Mouse (Mus musculus): ENCODE measurements around the gene Hist1h4i. TPM values are rescaled to one million over a fixed set of nuclear protein-coding genes. Genes with fewer than 3 reads are reported as not detected.

Hist1h4i gene
- polyA plus RNA-seq, 1 experiment from 2014 or later, result 16.9 TPM

Small RNAs within 50 kb of the gene (microRNA-seq; reads per million reads assigned to microRNA genes)
- not detected for gene Gm26300
- not detected for gene Gm44390
- not detected for gene Gm44486

Other genes with a start within 250 kb of the Hist1h4i start
- 12.2 and 15.4 TPM in 2 replicates for gene Hist1h2bq, start 231.2 kb downstream of the Hist1h4i start, polyA plus RNA-seq (2015; fragmentation: Nextera tagmentation; extraction: Ambion mirVana)
- 1.8 TPM in 1 of 2 replicates, not detected in the other for gene Hist1h2ao, start 230.9 kb downstream of the Hist1h4i start, polyA plus RNA-seq (2015; fragmentation: Nextera tagmentation; extraction: Ambion mirVana)
- not detected in 2 replicates for gene Hist1h4m, start 229.6 kb downstream of the Hist1h4i start, polyA plus RNA-seq (2015; fragmentation: Nextera tagmentation; extraction: Ambion mirVana)
- gene Hist1h4n, start 209.2 kb downstream of the Hist1h4i start, polyA plus RNA-seq (2015; fragmentation: Nextera tagmentation; extraction: Ambion mirVana), result 6.1 and 9.4 TPM in 2 replicates
- 1,855 and 2,360 TPM in 2 replicates for gene Hist1h2ap, start 207.9 kb downstream of the Hist1h4i start, polyA plus RNA-seq (2015; fragmentation: Nextera tagmentation; extraction: Ambion mirVana)
- 11.5 and 15.4 TPM in 2 replicates for gene Hist1h2br, start 207.6 kb downstream of the Hist1h4i start, polyA plus RNA-seq (2015; fragmentation: Nextera tagmentation; extraction: Ambion mirVana)
- 23.6 and 24.7 TPM in 2 replicates for gene Zfp184, start 96.3 kb downstream of the Hist1h4i start, polyA plus RNA-seq (2015; fragmentation: Nextera tagmentation; extraction: Ambion mirVana)
- gene Pom121l2, start 60.2 kb downstream of the Hist1h4i start, polyA plus RNA-seq (2015; fragmentation: Nextera tagmentation; extraction: Ambion mirVana), result not detected in 2 replicates
- gene Prss16, start 31.6 kb downstream of the Hist1h4i start, polyA plus RNA-seq (2015; fragmentation: Nextera tagmentation; extraction: Ambion mirVana), result 0.14 TPM in 1 of 2 replicates, not detected in the other
- 2.5 and 9.8 TPM in 2 replicates for gene Hist1h2ah, start 5.8 kb downstream of the Hist1h4i start, polyA plus RNA-seq (2015; fragmentation: Nextera tagmentation; extraction: Ambion mirVana)
- gene Hist1h2bk, start 5.5 kb downstream of the Hist1h4i start, polyA plus RNA-seq (2015; fragmentation: Nextera tagmentation; extraction: Ambion mirVana), result 4.5 and 4.6 TPM in 2 replicates
- 19.7 and 27.8 TPM in 2 replicates for gene Hist1h2ag, start 1.6 kb upstream of the Hist1h4i start, polyA plus RNA-seq (2015; fragmentation: Nextera tagmentation; extraction: Ambion mirVana)
- 6.8 and 7.3 TPM in 2 replicates for gene Hist1h2bj, start 1.9 kb upstream of the Hist1h4i start, polyA plus RNA-seq (2015; fragmentation: Nextera tagmentation; extraction: Ambion mirVana)
- gene Vmn1r188, start 43.1 kb upstream of the Hist1h4i start, polyA plus RNA-seq (2015; fragmentation: Nextera tagmentation; extraction: Ambion mirVana), result not detected in 2 replicates
- not detected in 2 replicates for gene Vmn1r189, start 64.5 kb upstream of the Hist1h4i start, polyA plus RNA-seq (2015; fragmentation: Nextera tagmentation; extraction: Ambion mirVana)
- not detected in 2 replicates for gene Vmn1r191, start 142.6 kb upstream of the Hist1h4i start, polyA plus RNA-seq (2015; fragmentation: Nextera tagmentation; extraction: Ambion mirVana)
- gene Vmn1r192, start 149.8 kb upstream of the Hist1h4i start, polyA plus RNA-seq (2015; fragmentation: Nextera tagmentation; extraction: Ambion mirVana), result not detected in 2 replicates
- gene Vmn1r193, start 181.8 kb upstream of the Hist1h4i start, polyA plus RNA-seq (2015; fragmentation: Nextera tagmentation; extraction: Ambion mirVana), result not detected in 2 replicates
- not detected in 2 replicates for gene Vmn1r194, start 202.9 kb upstream of the Hist1h4i start, polyA plus RNA-seq (2015; fragmentation: Nextera tagmentation; extraction: Ambion mirVana)
- not detected in 2 replicates for gene Vmn1r195, start 229.2 kb upstream of the Hist1h4i start, polyA plus RNA-seq (2015; fragmentation: Nextera tagmentation; extraction: Ambion mirVana)
- not detected in 2 replicates for gene Vmn1r196, start 248.6 kb upstream of the Hist1h4i start, polyA plus RNA-seq (2015; fragmentation: Nextera tagmentation; extraction: Ambion mirVana)

Data from forebrain, embryonic 15.5 days (tissue).